Mouse (Mus musculus): ENCODE measurements at regions not wholly inside any gene's neighbourhood (a gene's known extent, or its start where the extent isn't known, plus 50 kb on each side); places are given as distances from the start of the nearest gene placed in this dataset.

GRCm38 (mm10) chr8:116379851-116380250, 124.9 kb upstream of the Dynlrb2 start:
- no peak for DNase-seq (ENCODE audit: low spot score in 2 of 2)

GRCm38 (mm10) chr8:116375758-116376157, 129.0 kb upstream of the Dynlrb2 start:
- DNase-seq (ENCODE audit: low spot score in 2 of 2), result peak in 1 of 2 experiments; percentile 36

GRCm38 (mm10) chr8:116373063-116373462, 131.7 kb upstream of the Dynlrb2 start:
- peak in 1 of 2 experiments; percentile 13 for DNase-seq (ENCODE audit: low spot score in 2 of 2)

GRCm38 (mm10) chr8:116372574-116372973, 132.2 kb upstream of the Dynlrb2 start:
- DNase-seq (ENCODE audit: low spot score in 2 of 2), result peak; percentile 41 to 66

- no peak for DNase-seq (ENCODE audit: low spot score in 2 of 2)
These were observed 132.7 kb upstream of the Dynlrb2 start for GRCm38 (mm10) chr8:116372056-116372455.

GRCm38 (mm10) chr8:116367491-116367890, 137.3 kb upstream of the Dynlrb2 start:
- DNase-seq (ENCODE audit: low spot score in 2 of 2), result no peak

GRCm38 (mm10) chr8:116366706-116367105, 138.1 kb upstream of the Dynlrb2 start:
- DNase-seq (ENCODE audit: low spot score in 2 of 2), result no peak

GRCm38 (mm10) chr8:116364751-116365150, 140.0 kb upstream of the Dynlrb2 start:
- DNase-seq (ENCODE audit: low spot score in 2 of 2), result no peak

GRCm38 (mm10) chr8:116364172-116364571, 140.6 kb upstream of the Dynlrb2 start:
- DNase-seq (ENCODE audit: low spot score in 2 of 2), result peak in 1 of 2 experiments; percentile 16

GRCm38 (mm10) chr8:116362351-116362750, 142.4 kb upstream of the Dynlrb2 start:
- no peak for DNase-seq (ENCODE audit: low spot score in 2 of 2)

GRCm38 (mm10) chr8:116359761-116360160, 145.0 kb upstream of the Dynlrb2 start:
- DNase-seq (ENCODE audit: low spot score in 2 of 2), result no peak

GRCm38 (mm10) chr8:116354756-116355155, 150.0 kb upstream of the Dynlrb2 start:
- no peak for DNase-seq (ENCODE audit: low spot score in 2 of 2)

GRCm38 (mm10) chr8:116353911-116354310, 150.9 kb upstream of the Dynlrb2 start:
- no peak for DNase-seq (ENCODE audit: low spot score in 2 of 2)

GRCm38 (mm10) chr8:116352635-116353034, 152.1 kb upstream of the Dynlrb2 start:
- DNase-seq (ENCODE audit: low spot score in 2 of 2), result no peak

GRCm38 (mm10) chr8:116348971-116349370, 155.8 kb upstream of the Dynlrb2 start:
- no peak for DNase-seq (ENCODE audit: low spot score in 2 of 2)

GRCm38 (mm10) chr8:116346990-116347389, 157.8 kb upstream of the Dynlrb2 start:
- no peak for DNase-seq (ENCODE audit: low spot score in 2 of 2)

- no peak for DNase-seq (ENCODE audit: low spot score in 2 of 2)
These were observed 160.1 kb upstream of the Dynlrb2 start for GRCm38 (mm10) chr8:116344590-116345222.

GRCm38 (mm10) chr8:116343534-116343933, 161.2 kb upstream of the Dynlrb2 start:
- DNase-seq (ENCODE audit: low spot score in 2 of 2), result no peak

- no peak for DNase-seq (ENCODE audit: low spot score in 2 of 2)
These were observed 170.0 kb upstream of the Dynlrb2 start for GRCm38 (mm10) chr8:116334772-116335171.

- DNase-seq (ENCODE audit: low spot score in 2 of 2), result peak in 1 of 2 experiments; percentile 1
These were observed 170.7 kb upstream of the Dynlrb2 start for GRCm38 (mm10) chr8:116334101-116334500.

- no peak for DNase-seq (ENCODE audit: low spot score in 2 of 2)
These were observed 184.6 kb upstream of the Dynlrb2 start for GRCm38 (mm10) chr8:116320014-116320680.

GRCm38 (mm10) chr8:116315410-116315809, 189.4 kb upstream of the Dynlrb2 start:
- no peak for DNase-seq (ENCODE audit: low spot score in 2 of 2)

- DNase-seq (ENCODE audit: low spot score in 2 of 2), result no peak
These were observed 190.2 kb upstream of the Dynlrb2 start for GRCm38 (mm10) chr8:116314429-116315092.

Data from frontal cortex, postnatal 36 days (tissue).